Mouse (Mus musculus): ENCODE data around the gene Mark4. TPM values are rescaled to one million over a fixed set of nuclear protein-coding genes. Genes with fewer than 3 reads are reported as not detected.

The Mark4 gene
- 4.2 and 4.7 TPM in 2 replicates for polyA plus RNA-seq (2015; fragmentation: Nextera tagmentation; extraction: Ambion mirVana)

DNA sequence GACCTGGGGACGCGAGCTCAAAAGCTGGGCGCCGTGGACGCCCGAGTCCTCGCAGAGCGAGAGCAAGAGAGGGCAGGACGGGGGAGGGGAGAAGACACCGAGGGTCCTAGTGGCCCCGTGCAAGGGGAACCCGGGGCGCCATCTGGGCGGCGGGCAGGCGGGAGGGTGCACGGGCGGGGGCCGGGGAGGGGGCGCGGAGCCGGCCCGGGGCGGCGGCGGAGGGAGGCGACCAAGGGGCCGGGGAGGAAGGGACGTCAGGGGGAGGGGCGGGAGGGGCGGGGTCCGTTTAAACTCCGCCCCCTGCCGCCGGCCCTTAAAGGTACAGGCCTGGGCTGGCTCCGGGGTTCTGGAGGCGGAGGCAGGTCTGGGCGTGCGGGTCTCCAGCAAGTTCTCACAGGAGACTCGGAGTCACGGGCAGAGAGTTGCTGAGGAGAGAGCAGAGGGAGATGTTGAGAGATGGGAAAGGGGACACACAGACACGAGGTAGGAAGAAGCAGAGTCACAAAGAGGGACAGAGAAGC, at the start of gene Mark4:
Gene Mark4, minus strand, starts transcription at position 231 of the 521 bp plus-strand sequence.
- H3K4me1 ChIP-seq (replicated peaks; ENCODE audit: control insufficient read depth, insufficient read depth, low read length): no peaks in the 10 kb centered on the region
- peak; percentile 79 for ATAC-seq
- peak; percentile 11; the same call in 1 of the 2 replicates for TF ChIP-seq CTCF (IDR thresholded peaks at IDR 0.05; ENCODE audit: low read depth)
- H3K4me2 ChIP-seq (replicated peaks; ENCODE audit: low read depth): peak within 1 kb of the TSS; percentile 95
- 1% methylated on average over 34 of the region's 42 CpGs for WGBS
- H3K9ac ChIP-seq (ENCODE audit: low read depth, low read length): peak within 1 kb of the TSS; percentile 94
- no peaks in the 10 kb centered on the region for H3K27me3 ChIP-seq (replicated peaks; ENCODE audit: control insufficient read depth, insufficient read depth, low read length)
- H3K36me3 ChIP-seq (ENCODE audit: control insufficient read depth, insufficient read depth): no peaks in the 10 kb centered on the region; the same call in 1 of the 2 replicates
- peak within 1 kb of the TSS; percentile 66; the same call in 1 of the 2 replicates for H3K27ac ChIP-seq (ENCODE audit: low read depth, low read length)
- H3K4me3 ChIP-seq (ENCODE audit: low read depth, low read length): peak within 1 kb of the TSS; percentile 92
- no peaks in the 10 kb centered on the region for H3K9me3 ChIP-seq (ENCODE audit: control insufficient read depth)

DNA sequence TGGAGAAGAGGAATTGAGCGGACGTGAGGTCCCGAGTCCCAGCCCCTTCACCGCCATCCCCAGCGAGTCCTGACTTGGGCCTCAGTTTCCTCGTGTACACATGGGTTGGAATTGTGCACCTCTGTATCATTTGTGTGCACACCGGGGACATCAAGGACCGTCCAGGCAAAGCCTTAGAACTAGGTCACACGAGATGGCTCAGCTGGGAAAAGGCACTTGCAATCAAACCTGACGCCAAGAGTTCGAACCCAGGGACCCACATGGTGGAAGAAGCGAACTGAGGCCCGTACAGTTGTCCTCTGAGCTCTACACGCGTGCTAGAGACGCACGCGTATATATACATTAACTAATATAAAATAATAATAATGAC, 49.0 kb upstream of the Mark4 start:
- no peak overlapping the region; the same call in 1 of the 2 replicates for H3K27ac ChIP-seq (ENCODE audit: low read depth, low read length)
- 5% methylated on average over 18 of the region's 18 CpGs for WGBS
- H3K4me1 ChIP-seq (replicated peaks; ENCODE audit: control insufficient read depth, insufficient read depth, low read length): 0 out of 2 replicates have a peak, but pooled peaks cover 5% of the 10 kb centered on the region

DNA sequence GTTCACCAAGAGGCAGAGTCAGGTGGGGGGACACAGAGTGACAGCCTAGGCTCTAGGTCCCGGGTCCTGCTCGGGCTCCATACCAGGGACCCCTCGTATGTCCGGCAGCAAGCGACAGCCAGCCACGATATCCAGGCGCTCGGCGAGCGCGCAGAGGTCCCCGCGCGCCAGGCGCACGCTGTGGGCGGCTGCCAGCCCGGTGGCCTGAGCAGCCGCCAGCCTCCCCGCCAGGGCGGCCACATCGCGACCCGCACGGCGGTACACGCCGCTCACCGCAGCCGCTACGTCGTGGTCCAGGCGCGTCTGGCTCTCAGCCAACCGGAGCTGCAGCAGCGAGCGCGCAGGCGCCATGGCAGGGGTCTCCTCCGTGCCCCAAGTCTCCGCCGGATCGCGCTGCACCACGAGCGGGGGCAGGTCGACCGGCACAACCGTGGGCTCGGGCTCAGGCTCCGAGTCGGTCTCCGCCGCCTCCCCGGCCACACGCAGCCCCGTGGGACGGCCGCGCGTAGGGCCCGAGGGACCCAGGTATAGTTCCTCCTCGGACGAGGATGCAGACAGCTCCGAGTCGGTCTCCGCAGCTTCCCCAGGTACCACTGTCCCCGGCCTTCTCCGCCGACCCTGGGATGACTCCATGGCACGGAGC, 48.5 kb upstream of the Mark4 start:
- no peak for TF ChIP-seq CTCF (IDR thresholded peaks at IDR 0.05; ENCODE audit: low read depth)
- Histone ChIP-seq H3K36me3 (ENCODE audit: control insufficient read depth, insufficient read depth) (no peaks in the 10 kb centered on the region), H3K4me2 (replicated peaks; ENCODE audit: low read depth) (peak overlapping the region; percentile 90), H3K27me3 (replicated peaks; ENCODE audit: control insufficient read depth, insufficient read depth, low read length) (no peaks in the 10 kb centered on the region), H3K4me1 (replicated peaks; ENCODE audit: control insufficient read depth, insufficient read depth, low read length) (0 out of 2 replicates have a peak, but pooled peaks cover 5% of the 10 kb centered on the region), H3K9ac (ENCODE audit: low read depth, low read length) (peak overlapping the region; percentile 53), H3K9me3 (ENCODE audit: control insufficient read depth) (no peaks in the 10 kb centered on the region), H3K4me3 (ENCODE audit: low read depth, low read length) (peak overlapping the region; percentile 83), H3K27ac (ENCODE audit: low read depth, low read length) (peak overlapping the region; percentile 5; the same call in 1 of the 2 replicates)
- WGBS: 2% methylated on average over 54 of the region's 71 CpGs
- ATAC-seq: no peak

More for the DNA sequence above, 49.0 kb upstream of the Mark4 start:
- no peaks in the 10 kb centered on the region for H3K27me3 ChIP-seq (replicated peaks; ENCODE audit: control insufficient read depth, insufficient read depth, low read length)
- peak overlapping the region; percentile 90 for H3K4me2 ChIP-seq (replicated peaks; ENCODE audit: low read depth)
- ATAC-seq: no peak
- H3K9me3 ChIP-seq (ENCODE audit: control insufficient read depth): no peaks in the 10 kb centered on the region
- no peaks in the 10 kb centered on the region for H3K36me3 ChIP-seq (ENCODE audit: control insufficient read depth, insufficient read depth)
- peak overlapping the region; percentile 83 for H3K4me3 ChIP-seq (ENCODE audit: low read depth, low read length)
- peak overlapping the region; percentile 54 for H3K9ac ChIP-seq (ENCODE audit: low read depth, low read length)
- no peak for TF ChIP-seq CTCF (IDR thresholded peaks at IDR 0.05; ENCODE audit: low read depth)

DNA sequence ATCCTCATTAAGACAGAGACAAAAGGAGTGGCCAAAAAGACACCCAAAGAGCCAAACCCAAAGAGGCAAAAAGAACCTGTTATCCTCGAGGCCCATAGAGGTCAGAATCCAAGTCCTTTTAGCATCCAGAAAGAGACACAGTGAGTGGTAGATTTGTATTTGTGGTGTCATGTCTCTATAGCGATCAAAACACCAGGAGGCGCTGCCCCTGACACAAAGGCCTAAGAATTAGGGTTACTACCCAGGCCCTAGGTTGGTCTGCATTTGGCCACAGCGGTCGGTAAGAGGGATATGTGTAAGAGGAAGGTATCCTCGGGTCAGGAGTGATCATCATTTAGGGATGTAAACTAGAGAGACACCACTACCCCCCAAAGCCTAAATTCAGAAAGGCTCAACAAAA, 47.7 kb upstream of the Mark4 start:
- Histone ChIP-seq H3K27ac (ENCODE audit: low read depth, low read length) (no peak overlapping the region), H3K4me3 (ENCODE audit: low read depth, low read length) (no peak overlapping the region), H3K4me2 (replicated peaks; ENCODE audit: low read depth) (no peak overlapping the region), H3K4me1 (replicated peaks; ENCODE audit: control insufficient read depth, insufficient read depth, low read length) (0 out of 2 replicates have a peak, but pooled peaks cover 5% of the 10 kb centered on the region), H3K9me3 (ENCODE audit: control insufficient read depth) (no peaks in the 10 kb centered on the region), H3K27me3 (replicated peaks; ENCODE audit: control insufficient read depth, insufficient read depth, low read length) (no peaks in the 10 kb centered on the region), H3K36me3 (ENCODE audit: control insufficient read depth, insufficient read depth) (no peaks in the 10 kb centered on the region), H3K9ac (ENCODE audit: low read depth, low read length) (no peak overlapping the region)
- TF ChIP-seq CTCF (IDR thresholded peaks at IDR 0.05; ENCODE audit: low read depth): peak; percentile 56
- 58% methylated on average over 6 of the region's 6 CpGs for WGBS
- no peak for ATAC-seq

DNA sequence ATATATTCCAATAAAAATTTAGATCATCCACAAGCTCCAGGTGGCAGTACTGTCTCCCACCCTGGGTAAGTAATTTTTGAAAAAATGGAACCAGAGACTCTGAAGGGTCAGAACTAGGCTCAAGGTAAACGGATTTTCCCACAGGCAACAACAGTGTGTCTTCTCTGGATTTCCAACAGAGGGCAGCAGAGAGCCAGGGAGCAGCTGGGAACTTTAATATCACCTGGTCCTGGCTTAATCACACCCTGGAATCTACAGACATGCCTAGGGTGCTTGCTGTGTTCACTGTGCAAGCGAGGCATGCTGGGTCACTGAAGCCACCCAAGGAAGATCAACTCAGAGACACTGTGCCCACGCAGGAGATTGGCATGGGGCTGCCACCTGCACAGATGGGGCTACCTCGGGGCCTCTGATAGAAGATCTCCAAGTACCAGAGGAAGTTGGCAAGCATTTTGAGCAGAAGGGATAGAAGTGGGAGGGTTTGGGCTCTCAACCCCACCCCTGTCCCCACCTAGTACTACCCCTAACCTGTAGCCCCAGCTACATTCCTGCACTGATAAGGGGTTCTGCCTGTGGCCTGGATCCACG, 45.0 kb upstream of the Mark4 start:
- Histone ChIP-seq H3K27ac (ENCODE audit: low read depth, low read length) (no peak overlapping the region), H3K9ac (ENCODE audit: low read depth, low read length) (no peak overlapping the region), H3K4me2 (replicated peaks; ENCODE audit: low read depth) (no peak overlapping the region), H3K4me1 (replicated peaks; ENCODE audit: control insufficient read depth, insufficient read depth, low read length) (0 out of 2 replicates have a peak, but pooled peaks cover 5% of the 10 kb centered on the region), H3K4me3 (ENCODE audit: low read depth, low read length) (no peak overlapping the region), H3K27me3 (replicated peaks; ENCODE audit: control insufficient read depth, insufficient read depth, low read length) (no peaks in the 10 kb centered on the region), H3K9me3 (ENCODE audit: control insufficient read depth) (no peaks in the 10 kb centered on the region), H3K36me3 (ENCODE audit: control insufficient read depth, insufficient read depth) (no peaks in the 10 kb centered on the region)
- no peak for ATAC-seq
- TF ChIP-seq CTCF (IDR thresholded peaks at IDR 0.05; ENCODE audit: low read depth): peak; percentile 95
- 32% methylated on average over 5 of the region's 5 CpGs for WGBS

DNA sequence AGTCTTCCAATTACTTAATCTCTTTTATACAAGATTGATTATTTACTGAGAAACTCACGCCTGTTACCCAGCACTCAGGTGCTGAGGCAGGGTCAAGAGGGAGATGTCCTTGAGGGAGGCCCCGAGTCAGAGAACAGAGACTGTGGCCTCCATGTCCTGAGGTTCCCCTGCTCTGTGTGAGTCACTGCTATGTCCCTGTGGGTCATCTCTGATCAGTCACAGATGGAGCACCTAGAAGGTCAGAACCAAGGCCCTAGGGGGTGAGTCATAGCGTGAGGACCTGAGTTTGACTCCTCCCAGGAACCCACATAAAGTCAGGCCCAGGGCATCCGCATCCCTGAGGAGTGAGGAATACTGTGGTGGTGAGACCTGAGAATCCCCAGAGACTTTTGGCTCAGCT, 43.0 kb upstream of the Mark4 start:
- H3K4me1 ChIP-seq (replicated peaks; ENCODE audit: control insufficient read depth, insufficient read depth, low read length): no peaks in the 10 kb centered on the region
- no peak overlapping the region for H3K27ac ChIP-seq (ENCODE audit: low read depth, low read length)
- H3K36me3 ChIP-seq (ENCODE audit: control insufficient read depth, insufficient read depth): no peaks in the 10 kb centered on the region
- no peak overlapping the region for H3K4me3 ChIP-seq (ENCODE audit: low read depth, low read length)
- H3K27me3 ChIP-seq (replicated peaks; ENCODE audit: control insufficient read depth, insufficient read depth, low read length): no peaks in the 10 kb centered on the region
- no peak overlapping the region for H3K4me2 ChIP-seq (replicated peaks; ENCODE audit: low read depth)
- H3K9me3 ChIP-seq (ENCODE audit: control insufficient read depth): no peaks in the 10 kb centered on the region
- WGBS: 77% methylated on average over 4 of the region's 4 CpGs
- ATAC-seq: no peak
- TF ChIP-seq CTCF (IDR thresholded peaks at IDR 0.05; ENCODE audit: low read depth): no peak
- no peak overlapping the region for H3K9ac ChIP-seq (ENCODE audit: low read depth, low read length)

Measured in intestine, postnatal 0 days (tissue).